Mouse (Mus musculus) adrenal gland, postnatal 0 days (tissue): ENCODE results near the gene Cog5. TPM values are rescaled to one million over a fixed set of nuclear protein-coding genes. Genes with fewer than 3 reads are reported as not detected.

Source experiments
- polyA plus RNA-seq: library from polyadenylated mRNA; unstranded; fragments of >200 nt; fragmentation: Nextera tagmentation; extraction: Ambion mirVana; gene quantifications from 2 replicates; pipeline ENCODE4 v1.2.1, GENCODE M21; 2015

Cog5 gene
- 17.2 and 20.2 TPM in 2 replicates for polyA plus RNA-seq

DNA sequence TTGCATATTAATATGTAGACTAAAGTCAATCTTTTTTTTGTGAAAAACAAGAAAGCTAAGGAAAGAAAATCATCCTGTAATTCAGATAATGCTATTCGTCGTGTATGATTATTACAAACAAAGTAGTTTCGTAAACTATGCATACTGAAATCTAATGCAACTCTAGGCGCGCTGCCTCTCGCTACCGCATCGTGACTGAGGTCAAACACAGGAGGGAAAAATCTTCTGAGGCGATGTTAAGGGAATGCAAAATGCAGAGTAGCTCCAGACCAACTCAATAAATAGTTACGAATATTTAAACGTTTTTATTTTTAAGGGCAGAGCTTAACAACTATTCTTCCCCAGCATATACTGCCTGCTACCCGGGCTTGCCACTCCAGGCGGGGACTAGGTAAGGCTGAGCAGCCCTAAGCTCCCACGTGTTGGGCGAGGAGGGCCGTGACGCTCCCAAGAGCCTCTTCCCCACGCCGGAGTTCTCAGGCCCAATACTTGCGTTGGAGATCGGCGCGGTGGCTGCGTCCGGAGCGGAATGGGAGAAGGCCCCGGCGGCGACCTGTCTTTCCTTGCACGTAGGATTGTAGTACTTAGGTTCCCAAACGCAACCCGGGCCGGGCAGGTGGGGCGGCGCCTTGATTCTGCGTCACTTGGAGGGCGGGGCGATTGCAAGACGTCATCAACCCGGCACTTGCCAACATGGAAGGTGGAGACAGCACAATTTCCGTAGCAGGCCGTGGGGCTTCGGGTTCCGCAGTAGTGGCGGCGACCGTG lies at the start of gene Cog5, which contains the start of gene Dus4l:
TSS of gene Cog5 (plus strand) at position 673 of the 768 bp plus-strand sequence.
TSS of gene Dus4l (minus strand) at position 630 of the 768 bp plus-strand sequence.

GRCm38 (mm10) chr12:31634343-31635239 lies 20.1 kb upstream of the Cog5 start, which contains the start of gene Bcap29:
TSS of gene Bcap29 (minus strand) at chr12:31634658.

GRCm38 (mm10) chr12:31713600-31713999 lies 58.9 kb downstream of the Cog5 start, which contains the start of gene Gpr22:
TSS of gene Gpr22 (minus strand) at chr12:31713947.

GRCm38 (mm10) chr12:31949759-31950658 lies 295.3 kb downstream of the Cog5 start, which contains the start of gene Hbp1:
TSS of gene Hbp1 (minus strand) at chr12:31950535.

Other genes starting within 250 kb of the Cog5 start
- 10.9 and 13.0 TPM in 2 replicates for gene Cbll1, start 155.3 kb upstream of the Cog5 start, polyA plus RNA-seq
- gene Slc26a4, start 94.9 kb upstream of the Cog5 start, polyA plus RNA-seq = 2.9 and 4.2 TPM in 2 replicates
- gene Bcap29, start 20.2 kb upstream of the Cog5 start, polyA plus RNA-seq = 69.5 and 72.6 TPM in 2 replicates
- gene Dus4l, start within 50 bp of the Cog5 start, polyA plus RNA-seq = 6.8 and 8.1 TPM in 2 replicates
- gene Gpr22, start 59.1 kb downstream of the Cog5 start, polyA plus RNA-seq = 10.6 and 11.1 TPM in 2 replicates